Mouse (Mus musculus) right cerebral cortex, adult 2 months (tissue): ENCODE measurements around the gene Mrps14.

Source experiments
- DNase-seq, 2 experiments: peaks; one replicate each; pipeline ENCODE4 v3.0.0; 2021 to 2022; ENCODE audit warnings: low spot score in 2 of 2

Gene Mrps14

DNA sequence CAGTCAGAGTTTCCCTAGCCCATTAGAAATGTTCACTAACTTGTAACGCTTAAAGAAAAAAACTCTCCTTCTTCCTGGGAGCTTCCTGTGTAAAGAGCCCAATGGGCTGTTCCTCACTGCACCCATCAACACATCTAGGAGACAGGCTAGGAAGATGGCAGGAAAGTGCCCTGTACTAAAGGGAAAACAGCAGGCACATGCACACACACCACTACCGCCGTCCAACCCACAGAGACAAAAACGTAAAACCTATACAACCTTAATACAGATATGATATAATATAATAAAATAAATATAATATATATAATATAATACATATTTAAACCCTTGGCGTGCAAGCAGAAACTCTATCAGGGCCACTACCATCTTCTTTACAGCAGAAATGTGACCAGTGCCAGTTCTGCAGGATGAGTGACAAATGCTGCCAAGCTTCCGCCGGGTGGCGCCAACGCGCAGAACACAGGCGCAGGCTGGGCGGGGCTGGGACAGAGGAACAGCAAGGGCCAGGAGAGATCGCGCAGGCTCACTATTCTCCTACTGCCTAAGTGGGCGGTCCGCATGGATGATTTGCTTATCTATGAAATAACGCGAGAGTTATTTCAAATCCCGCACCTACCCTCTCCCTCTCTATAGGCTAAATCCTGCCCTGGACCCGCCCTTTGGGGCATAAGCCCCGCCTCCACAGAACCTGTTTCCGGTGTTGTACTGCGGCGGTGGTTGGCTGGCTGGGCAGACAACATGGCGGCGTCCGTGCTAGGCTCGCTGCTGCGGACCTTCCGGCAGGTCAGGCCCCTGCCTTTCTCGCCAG, at the start of gene Mrps14:
Gene Mrps14 (plus strand): TSS at position 687 of the 808 bp plus-strand sequence.
- DNase-seq = peak; percentile 95 to 97

DNA sequence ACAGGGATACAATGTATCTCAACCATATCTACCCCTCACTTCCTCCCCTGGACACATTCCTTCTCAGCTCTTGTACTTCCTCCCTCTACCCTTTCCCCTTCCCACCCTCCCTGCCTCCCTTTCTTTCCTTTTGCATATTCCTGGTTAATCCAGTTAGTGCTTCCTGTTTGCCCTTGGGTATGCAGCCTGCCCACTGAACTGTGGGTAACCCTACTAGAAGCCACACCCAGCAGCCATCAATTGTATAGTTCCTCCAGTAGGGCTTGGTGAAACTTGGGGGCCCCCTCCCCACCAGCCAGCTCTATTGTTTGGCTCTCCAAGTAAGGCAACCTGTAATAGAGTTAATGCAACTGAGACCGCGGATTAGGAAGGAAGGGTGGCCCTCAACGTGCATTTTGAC, 49.4 kb upstream of the Mrps14 start:
- no peak for DNase-seq

DNA sequence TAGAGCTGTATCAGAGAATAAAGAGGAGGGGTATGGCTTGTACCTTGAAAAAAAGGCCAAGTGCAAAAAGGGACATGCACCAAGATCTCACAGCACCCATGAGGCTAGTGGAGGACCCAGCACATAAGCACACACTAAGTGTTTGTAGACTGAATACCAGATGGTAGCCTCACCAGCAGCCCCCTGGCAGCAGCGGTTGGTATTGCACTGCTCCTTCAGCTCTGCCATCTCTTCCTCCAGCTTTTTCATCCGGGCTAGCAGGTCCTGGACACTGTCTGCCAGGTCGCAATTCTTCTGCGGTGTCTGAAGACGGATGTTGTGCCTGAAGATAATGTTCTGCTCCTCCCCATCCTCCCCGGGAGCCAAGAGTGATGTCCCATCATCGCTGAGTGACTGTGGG, 47.7 kb upstream of the Mrps14 start:
- DNase-seq = no peak

DNA sequence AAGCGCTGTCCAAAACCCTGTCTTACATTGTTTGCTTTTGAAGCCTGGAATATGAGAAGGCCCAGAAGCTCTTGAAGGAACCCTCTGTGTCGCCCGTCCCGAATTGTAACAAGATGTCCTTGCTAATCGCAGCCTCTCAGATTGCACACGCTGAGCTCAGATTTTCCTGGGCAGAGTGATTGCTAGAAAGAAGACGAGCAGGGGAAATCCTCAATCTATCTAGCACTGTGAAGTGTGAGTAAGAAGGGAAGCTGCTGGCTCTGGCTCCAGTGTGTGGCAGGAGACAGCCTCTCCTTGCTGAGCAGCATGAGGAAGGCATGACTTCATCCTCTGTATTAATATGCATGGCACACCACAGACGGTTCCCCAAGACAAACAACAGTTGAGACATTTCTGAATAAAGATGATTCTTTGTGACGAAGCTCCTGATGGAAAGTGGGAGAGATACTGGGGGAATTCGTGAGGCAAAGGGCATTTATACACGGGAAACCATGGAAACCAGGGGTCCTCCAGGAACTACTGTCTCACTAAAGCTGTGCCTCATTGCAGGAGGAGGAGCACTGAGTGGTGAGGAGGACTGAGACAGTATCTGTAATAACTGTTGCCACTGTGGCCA, 45.6 kb upstream of the Mrps14 start:
- DNase-seq = peak; percentile 45 to 56

DNA sequence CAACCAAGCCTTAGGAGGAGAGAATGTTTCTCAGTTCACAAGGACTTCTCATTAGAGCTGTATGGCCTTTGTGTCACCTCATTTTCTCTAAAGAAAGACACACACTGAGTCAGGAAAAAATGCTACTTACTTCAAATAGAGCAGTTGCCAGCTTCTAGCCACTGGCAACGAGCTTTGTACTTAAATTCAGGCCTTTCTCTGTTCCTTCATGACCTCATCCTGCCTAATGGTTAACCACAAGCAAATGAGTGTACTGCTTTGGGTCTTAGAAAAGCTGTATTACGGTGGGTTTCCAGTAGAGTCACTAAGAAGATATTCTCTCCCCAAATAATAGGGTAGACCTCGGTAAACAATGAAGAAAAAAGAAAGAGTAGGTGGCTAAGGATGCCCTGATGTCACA, 44.3 kb upstream of the Mrps14 start:
- no peak for DNase-seq

DNA sequence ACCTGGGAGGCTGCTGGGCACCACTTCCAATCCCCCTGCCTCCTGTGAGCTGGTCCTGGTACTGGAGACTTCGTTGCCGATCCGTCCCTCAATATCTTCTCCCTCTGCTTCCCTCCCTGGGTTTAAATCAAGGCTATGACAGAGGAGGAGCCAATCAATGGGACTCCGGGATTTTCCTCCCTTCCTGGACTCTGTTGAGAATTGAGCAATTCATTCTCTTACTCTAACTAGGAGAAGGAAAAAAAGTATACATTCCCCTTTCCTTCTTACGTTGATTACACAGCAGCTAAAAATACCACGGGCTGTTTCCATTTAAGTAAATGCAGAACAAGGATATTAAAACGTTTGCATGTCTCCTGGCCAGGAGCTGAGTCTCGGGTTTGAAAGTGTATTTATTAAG, 41.5 kb upstream of the Mrps14 start, which contains the start of gene Tnn:
Gene Tnn (minus strand): TSS at position 101 of the 400 bp plus-strand sequence.
- no peak for DNase-seq

DNA sequence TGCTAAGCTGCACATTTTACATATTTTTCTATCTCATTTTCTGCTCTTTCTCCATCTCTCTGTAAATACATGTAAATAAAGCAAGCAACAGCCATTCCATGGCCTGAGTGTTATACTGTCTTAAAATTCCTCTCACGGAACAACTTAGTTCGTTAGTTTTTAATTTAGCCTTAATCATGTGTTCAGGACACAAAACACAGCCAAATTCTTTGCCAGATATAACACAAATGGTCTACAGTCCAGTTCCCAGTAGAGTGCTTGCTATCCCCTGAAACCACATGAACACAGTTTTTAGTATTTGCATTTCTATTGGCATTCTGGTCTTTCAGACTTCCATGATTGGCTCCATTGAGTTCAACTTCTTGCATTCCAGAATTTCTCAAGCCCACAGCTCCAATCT, 36.8 kb upstream of the Mrps14 start:
- no peak for DNase-seq

DNA sequence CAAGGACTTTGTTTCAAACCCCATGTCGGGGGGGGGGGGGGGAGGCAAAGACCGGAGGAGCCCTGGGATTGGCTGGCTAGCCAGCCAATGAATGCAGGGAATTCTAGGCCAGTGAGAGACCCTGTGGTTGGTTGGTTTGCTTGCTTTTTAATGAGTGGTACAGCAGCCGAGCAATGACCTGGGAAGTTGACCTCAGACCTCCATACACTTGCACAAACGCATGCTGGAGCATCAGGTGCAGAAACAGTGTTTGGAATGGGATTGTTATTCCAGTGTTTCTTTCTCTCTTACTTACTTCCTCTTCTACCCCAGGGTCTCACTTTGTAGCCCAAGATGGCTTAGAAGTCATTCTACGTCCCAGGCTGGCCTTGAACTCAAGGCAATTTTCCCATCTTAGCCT, 28.4 kb upstream of the Mrps14 start:
- no peak for DNase-seq

DNA sequence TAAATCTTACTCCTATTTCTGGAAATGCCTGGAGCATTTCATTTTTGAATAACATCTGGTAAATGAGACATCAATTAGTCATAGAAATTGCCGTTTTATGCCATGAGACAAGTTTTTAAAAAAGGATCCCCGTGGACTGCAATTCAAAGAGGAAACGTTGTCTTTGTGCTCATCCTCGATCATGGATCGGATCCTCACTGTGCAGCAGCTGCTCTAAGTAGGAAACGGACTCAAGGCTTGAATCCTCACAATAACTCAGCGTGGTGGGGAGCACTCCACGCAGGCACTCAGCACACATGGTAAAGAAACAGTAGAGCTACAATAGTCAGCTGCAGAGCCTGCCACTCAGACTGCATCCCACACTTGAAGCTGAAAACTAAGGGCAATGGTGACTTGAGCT, 18.1 kb upstream of the Mrps14 start:
- DNase-seq = no peak

DNA sequence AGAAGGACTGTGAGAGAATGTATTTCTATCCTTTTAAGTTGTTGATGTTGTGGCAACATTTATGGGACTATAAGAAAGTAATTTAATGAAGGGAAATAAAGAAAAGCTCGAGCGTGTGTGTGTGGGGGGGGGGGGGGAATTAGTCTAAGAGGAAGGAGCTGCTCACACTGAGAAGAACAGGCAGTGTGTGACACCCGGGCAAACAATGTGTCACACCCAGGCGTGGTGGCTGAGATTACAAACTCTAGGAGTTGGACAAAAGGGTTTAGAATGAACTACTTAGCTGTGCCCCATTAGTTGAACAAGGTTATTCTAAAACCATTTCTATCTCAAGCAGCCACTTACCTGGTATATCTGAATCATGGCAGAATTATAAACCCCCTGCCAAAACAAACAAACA, 13.8 kb upstream of the Mrps14 start:
- no peak for DNase-seq

DNA sequence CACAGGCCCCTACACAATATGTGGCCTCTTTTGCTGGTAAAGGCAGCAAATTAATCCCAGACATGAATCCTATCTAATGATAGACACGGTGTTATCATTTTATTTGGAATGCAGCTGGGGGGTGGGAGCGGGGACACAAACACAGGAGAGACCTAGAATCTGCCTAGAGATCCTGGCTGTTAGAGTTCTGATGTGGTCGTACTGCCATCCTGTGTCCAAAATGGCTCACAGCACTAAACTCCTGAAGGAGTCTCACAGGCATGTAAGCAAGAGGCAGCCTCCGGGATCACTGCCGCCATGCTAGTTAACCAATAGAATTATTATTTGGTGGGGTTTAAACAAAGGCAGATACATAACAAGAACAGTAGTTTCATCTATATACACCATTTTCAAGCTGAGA, 10.5 kb upstream of the Mrps14 start:
- peak; percentile 73 to 74 for DNase-seq

DNA sequence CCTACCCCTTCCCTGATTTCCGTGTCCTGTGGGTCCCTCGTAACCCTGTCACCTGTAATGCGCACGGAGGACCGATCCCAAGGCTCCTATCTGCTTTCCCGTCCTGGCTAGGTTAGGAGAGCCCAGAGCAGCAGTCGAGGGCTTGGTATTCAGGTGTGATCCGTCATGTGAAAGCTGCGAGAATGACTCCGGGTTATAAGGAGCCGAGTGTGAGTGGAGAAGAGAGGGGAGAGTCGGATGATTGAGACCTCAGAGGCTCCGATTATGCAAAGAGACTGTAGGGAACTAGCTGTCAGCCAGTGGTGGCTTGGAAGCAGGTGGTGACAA, 285 bp downstream of the Mrps14 start:
- DNase-seq = no peak

DNA sequence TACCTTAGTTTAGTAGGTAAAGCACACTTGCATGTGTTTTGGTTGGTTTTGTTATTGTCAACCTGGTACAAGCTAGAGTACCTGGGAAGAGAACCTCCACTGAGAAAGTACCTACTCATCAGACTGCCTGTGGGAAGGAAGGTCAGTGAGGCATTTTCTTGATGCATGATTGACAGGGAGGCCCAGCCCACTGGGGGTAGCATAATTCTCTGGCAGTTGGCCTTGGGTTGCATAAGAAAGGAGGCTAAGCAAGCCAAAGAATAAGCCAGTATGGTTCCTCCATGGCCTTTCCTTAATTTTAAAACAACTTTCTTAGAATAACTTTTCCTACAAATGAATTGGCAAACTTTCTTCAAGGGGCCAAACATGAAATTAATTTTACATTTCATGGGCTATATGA, 10.5 kb downstream of the Mrps14 start:
- no peak for DNase-seq

DNA sequence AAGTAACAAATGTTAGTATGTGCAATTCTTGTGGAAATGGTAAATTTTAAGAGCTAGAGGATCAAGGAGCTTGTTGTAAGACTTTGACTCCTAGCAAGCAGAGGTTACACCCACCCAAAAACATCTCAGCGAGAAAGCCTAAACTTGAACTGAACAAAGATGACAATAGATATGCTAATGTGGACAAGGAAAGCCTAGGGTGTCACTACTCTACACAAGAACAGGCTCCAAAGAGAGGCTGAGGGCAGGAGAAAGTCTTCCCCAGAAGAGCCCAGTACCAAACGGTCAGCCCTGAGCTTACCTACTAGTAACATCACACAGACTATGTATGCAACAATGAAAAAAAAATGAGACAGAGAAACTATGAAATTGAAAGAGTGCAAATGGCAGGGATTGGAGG, 14.8 kb downstream of the Mrps14 start:
- no peak for DNase-seq

DNA sequence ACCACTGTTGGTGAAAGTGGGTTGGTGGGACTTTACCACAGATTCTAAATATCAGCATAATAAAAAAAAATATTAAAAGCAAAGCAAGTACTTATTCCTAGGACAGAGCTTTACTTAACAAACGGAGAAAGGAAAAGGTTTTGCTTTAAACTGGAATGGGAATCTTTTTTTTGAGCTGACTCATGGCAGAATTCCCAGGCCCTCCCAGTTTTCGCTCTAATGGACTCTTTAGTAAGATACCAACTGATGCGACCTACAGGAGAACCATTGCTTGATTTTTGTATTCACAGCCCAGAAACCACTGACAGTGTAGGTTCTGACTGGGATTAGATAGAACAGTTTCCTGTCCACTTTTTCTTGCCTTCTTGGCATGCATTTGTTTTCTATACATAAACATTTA, 15.6 kb downstream of the Mrps14 start:
- no peak for DNase-seq

DNA sequence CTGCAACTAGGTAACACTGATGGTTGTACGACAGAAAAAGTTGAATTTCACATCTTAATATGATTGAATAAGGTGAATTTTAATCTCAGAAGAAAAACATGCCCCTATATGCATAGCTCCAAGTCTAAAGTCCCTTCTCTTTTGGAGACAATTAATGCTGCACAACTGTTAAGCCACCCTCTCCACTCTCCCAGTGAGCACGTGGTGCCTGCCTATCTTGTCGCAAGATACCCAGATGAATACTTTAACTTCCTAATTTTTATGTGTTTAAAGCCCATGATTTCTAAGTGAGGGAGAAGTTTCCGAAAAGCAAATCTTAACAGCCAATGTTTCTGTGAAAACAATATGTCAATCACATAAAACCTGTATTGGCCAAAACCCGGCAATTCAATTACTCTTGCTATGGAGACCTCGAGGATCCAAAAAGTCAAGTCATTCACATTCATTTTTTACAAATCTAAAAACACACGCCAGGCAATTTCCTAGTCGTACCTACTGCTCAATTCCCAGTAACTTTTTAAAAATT, 16.6 kb downstream of the Mrps14 start:
- no peak for DNase-seq

DNA sequence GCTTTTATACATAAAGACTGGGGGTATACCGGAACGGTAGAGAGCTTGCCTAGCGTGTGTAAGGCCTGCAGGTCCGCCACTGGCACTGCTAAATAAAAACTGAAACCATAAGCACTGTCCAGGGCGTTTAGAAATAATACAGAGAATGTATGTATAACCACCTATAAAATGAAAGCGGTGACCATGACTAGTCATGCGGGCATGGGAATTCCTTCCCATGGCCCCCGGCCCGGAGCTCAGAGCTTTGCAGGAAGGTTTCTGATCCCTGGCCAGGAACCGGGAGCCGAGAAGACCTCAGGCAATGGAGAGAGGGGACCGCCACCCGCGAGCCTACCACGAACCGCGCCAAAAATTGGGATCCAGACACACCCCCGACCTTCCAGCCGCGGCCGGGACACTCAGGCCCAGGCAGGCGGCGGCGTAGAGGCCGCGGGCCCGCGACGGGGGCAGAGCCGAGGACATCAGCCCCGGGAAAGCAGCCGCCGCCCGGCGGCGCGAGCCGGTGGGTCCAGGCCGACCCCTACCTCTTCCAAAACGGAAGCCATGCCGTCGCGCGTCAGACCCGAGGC, 17.2 kb downstream of the Mrps14 start:
- DNase-seq = peak; percentile 43 to 50

DNA sequence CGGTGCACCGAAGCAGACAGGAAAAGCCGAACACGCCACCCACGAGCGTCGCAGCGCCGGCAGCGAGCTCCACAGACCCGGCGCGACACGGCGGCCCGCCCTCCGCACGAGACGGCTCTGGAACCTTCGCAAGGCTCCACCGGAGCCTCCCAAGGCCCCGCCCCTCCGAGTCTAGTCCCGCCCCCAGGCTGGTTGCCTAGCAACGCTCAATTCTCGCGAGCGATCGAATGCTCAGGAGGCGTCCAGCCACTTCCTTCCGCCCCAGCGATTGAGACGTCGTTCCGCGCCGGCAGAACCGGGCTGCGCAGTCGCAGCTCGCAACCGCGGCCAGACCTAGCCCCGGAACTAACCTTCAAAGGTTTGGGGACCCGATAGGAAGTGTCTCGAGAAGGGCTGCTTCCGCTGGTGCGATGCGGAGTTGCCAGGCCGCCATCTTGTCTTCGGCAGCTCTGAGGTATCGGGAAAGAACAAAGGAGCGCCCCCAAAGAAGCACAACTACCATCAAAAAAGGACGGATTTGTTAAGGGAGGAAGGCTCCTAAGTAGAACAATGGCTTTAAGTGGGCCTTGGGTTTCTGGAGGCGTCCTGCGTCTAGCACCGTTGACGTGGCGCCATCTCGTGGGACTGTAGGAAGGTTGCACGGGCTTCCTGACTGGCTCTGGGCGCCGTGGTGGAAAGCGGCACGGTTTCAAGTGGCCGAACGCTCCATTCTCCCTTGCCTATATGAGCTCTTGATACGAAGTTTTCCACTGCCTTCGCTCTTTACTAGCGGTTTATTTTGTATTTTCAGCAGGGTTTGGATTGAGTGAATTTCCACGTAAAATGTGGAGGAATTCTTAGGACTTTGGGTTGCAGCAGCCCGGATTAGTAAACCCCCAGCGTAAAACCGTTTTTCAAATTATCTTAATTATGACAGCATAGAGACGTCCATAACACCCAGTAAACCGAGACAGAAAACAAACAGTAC, 18.0 kb downstream of the Mrps14 start, which contains the start of gene Cacybp:
Gene Cacybp (minus strand): TSS at position 173 of the 967 bp plus-strand sequence.
- peak; percentile 99 for DNase-seq

DNA sequence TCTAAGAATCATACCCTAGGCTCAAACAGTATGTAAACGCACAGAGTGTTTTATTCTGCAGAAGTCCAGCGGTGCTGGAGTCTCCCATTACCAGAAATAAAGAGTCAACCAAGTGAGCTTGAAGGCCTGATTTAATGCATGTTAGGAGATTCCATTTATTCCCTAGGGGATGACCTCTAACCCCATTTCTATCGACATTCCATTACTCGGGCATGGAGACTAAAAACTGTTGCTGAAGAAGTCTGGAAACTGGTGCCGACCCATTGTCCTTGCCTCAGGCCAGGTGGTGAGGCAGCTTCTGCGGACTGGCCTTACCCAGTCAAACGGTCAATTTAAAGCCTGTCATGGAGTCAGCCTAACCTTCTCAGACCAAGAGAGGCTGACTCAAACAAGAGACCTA, 19.2 kb downstream of the Mrps14 start:
- no peak for DNase-seq

DNA sequence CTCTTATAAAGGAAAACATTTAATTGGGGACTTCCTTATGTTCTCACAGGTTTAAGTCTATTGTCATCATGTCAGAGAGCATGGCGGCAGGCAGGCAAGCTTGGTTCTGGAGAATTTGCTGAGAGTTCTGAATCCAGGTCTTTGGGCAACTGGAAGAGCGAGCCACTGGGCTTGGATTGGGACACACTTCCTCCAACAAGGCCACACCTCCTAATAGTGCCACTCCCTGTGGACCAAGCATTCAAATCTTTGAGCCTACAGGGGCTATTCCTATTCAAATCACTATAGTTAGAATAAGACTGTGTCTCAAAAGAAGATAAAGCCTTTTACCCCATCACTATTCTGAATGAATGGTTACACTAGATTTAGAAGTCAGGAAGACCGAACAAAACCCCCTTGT, 22.9 kb downstream of the Mrps14 start:
- no peak for DNase-seq

DNA sequence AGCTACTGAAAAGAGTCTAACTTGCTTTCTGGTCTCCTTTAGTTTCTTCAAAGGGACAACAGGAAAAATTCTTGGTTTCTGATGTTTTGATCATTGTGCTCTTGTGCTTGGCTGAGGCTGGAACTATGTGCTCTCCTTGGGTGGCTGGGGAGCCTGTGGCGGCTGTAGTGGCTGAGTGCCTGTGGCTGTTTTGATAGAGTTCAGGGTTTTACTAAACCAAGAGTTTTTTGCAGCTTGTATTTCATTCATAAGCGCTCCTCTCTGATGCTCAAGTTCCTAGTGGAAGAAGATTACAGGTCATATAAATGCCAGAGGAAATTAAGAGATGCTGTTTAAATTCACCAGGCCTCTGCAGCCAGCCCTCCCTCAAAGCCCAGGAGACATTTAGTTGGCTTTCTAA, 29.1 kb downstream of the Mrps14 start:
- no peak for DNase-seq

DNA sequence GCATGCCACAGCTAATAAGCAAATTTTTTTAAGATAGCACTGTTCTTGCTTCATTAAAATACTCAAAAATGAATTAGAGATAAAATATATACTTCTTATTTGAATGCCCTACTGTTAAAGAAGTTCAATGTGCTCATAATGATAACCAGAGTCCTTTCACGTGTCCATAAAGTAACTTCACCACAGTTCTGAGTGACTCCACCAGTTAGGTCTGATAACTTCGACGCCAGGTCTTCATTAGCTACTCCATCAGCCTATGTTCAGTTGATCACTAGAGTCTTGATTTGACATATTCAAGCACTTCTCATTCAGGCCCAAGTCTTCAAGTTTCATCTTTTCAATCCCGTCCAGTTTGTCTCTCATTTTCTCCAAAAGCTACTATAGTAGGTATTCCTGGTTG, 32.2 kb downstream of the Mrps14 start:
- DNase-seq = no peak
